Mouse (Mus musculus): Measurements from ENCODE around the gene A930018P22Rik.
A peak's percentile ranks its signal among the peaks of the same experiment; 100 is the strongest.
"Not testable (repeated sequence)": the region's sequence is repeated elsewhere in the genome, so short reads cannot be mapped to it uniquely, and the experiment has no call there.

A930018P22Rik gene

DNA sequence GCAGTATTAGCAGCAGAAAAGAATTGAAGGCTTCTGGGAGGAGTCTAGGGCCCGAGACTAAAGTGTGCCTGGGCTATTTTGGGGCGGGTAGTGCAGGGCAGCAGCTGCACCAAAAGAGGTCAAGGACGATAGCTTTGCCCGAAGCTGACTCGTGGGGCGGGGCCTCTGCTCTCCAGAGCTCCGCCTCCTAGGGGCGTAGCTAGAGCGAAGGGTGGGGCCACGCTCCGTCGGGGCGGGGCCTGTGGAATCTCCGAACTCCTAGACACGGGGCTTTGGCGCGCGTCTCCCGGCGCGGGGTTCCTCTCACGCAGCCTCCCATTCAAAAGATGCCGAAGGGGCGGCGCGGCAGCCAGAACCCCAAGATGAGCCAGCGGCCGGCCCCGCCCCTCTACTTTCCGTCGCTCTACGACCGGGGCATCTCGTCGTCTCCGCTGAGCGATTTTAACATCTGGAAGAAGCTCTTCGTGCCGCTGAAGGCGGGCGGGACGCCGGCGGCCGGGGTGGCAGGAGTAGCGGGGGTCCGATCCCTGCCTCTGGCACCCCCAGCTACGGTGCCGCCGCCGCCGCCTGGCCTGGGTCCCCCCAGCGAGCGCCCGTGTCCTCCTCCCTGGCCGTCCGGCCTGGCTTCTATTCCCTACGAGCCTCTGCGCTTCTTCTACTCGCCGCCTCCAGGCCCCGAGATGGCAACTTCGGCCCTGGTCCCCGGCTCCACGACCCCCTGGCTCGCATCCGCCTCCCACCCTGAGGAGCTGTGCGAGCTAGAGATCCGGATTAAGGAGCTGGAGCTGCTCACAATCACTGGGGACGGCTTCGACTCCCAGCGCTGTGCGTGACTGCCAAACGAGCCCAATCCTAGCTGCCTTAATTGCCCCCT, at the start of gene A930018P22Rik:
TSS of gene A930018P22Rik (plus strand) at position 265 of the 874 bp plus-strand sequence.
- peak; percentile 90 to 91 for DNase-seq (ENCODE audit: low spot score in 2 of 2)

DNA sequence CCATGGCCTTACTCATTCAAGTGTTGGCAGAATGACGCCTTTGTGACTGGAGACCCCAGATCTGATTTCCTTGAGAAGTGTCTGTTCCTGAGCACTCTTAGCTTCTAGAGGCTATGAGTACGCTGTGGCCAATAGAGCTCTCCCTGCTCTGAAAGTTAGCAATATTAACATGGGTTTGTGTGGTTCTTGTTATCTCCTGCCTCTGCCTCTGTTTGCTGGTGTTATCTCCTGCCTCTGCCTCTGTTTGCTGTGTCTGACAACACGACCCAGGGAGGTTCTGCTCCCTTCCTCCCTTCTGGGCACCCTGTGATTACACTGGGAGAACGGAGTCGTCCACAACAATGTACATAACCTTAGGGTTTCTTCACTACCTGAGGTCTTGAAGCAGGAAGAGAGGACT, 44.3 kb upstream of the A930018P22Rik start:
- not testable (repeated sequence) for DNase-seq (ENCODE audit: low spot score in 2 of 2)

DNA sequence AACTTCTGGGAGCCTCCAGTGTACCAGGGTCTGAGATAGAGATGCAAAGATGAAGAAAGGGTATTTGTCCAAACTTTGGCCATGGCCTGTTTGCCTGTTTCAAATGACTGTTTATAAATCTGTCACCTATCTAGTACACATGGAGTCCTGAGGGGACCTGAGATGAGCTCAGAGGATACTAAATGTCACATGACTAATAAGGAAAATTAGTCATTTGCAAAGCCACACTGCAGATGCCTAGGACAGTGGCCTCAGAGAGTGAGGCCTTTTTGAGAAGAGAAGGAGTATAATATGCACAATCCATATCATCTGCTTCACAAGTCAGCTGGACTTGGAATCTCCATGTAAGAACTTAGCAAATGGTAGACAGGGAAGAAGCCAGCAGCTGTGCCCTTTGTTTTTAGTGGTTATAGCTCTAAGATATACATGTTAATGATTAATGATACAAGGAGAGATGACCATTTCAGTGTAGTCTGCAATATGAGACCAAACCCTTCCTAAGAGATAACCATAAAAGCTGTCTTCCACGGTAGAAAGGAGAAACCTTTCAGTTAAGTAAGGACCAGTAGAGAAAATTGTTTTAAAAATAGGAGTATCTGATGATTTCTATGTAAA, 41.0 kb upstream of the A930018P22Rik start:
- DNase-seq (ENCODE audit: low spot score in 2 of 2): not testable (repeated sequence)

DNA sequence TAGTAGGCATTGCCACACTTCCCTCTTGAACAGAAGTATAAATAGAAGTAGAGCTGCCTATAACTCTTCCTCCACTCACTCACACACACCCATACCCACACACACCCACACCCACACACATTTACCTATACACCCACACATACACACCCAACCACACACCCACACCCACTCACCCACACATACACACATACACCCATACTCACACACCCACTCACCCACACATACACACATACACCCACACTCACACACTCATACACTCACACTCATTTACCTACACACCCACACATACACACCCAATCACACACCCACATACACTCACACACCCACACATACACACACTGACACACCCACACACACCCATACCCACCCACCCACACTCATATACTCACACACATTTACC, 40.1 kb upstream of the A930018P22Rik start:
- no peak for DNase-seq (ENCODE audit: low spot score in 2 of 2)

DNA sequence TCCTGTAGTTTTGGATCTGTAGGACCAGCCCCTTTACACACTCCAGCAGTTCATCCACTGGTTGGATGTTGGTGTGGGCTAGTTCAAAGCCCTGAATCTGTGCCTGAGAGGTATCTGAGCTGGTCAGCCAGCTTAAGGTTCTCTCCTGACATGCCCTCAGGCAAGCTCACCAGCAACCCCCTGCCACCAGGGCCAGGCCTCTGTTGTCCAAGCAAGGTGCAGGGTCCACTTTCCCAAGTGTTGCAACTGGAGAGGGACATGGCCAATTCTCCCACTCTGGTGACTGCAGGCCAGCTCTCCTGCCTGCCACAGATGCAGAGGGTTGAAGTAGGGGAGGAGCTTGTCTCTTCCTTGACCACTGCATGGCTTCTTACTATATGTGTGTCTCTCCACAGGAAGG, 38.5 kb upstream of the A930018P22Rik start:
- DNase-seq (ENCODE audit: low spot score in 2 of 2): not testable (repeated sequence)

DNA sequence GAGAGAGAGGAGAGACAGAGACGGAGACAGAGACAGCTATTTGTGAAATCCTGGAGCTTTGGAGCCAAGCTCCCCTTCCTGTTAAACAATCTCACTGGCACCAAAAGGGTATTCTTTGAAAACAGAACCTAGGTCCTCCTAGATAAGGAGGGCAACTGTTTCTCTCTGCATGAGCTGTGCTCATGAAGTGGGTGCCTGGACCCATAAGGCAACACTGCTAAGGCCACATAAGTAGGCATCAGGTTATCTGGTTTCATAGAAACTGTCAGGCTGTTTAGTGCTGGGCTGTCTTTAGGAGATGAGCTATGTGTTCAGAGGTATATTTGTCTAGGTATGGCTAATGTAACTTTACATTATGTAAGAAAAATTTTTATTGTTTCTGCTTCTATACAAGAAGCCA, 35.0 kb upstream of the A930018P22Rik start:
- DNase-seq (ENCODE audit: low spot score in 2 of 2): not testable (repeated sequence)

DNA sequence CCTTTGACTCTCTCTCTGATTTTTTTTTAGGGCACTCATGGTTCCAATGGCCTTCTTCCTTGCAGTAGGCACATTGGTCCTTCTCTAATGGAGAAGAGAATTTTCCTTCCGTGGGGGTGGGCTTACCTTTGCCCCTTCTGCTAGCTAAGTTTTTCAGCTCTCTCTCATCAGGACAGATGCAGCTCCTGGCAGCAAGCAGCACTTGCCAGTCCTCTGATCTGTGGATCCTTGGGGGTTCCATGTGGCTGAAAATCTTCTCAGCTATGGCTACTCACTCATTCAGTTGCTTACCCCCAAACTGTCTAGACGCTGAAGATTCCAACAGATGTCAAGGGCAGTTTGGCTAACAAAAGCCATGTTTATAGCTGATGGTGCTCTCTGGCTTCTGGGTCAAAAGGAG, 29.3 kb upstream of the A930018P22Rik start:
- no peak for DNase-seq (ENCODE audit: low spot score in 2 of 2)

DNA sequence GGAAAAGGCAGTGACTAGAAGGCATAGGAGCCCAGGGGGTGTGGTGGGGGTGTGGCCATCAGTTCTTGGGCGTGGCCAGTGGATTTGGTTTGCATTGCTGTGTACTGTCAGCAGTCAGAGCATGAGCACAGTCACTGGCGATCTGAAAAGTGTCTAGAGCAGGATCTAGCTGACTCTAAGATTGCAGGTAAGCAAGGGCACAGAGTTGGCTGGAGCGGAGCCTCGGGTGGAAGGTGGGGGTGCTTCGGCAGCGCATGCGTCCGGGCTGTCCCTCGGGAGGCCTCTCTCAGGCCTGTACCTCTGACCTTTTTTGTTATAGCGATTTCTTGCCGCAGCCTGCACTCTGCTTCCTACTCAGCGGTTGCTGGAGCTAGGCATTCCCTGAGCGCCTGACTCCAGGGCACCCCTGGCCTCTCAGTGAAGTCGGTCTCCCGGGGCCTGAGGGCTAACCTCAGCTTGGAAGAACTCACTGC, 26.8 kb upstream of the A930018P22Rik start, which contains the start of gene Cd59a:
TSS of gene Cd59a (plus strand) at position 61 of the 473 bp plus-strand sequence.
- peak; percentile 64 to 66 for DNase-seq (ENCODE audit: low spot score in 2 of 2)

DNA sequence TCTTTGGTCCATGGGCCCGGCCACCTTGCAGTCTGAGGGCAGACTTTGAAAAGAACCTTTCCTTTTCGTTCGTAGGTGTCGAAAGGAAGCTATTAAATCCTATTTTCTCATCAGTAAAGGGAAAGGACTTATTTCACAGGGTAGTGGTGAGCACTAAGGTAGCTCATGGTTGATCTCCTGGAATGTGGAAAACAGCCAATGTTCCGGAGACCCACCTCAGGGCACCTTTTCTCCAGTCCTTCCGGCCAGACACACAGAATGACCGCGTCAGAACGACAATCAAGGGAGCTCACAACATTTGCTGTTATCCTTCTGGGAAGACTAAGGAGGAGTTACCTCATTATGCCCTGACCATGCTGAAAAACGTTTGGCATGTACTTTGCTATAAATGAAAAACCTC, 26.3 kb upstream of the A930018P22Rik start:
- no peak for DNase-seq (ENCODE audit: low spot score in 2 of 2)

DNA sequence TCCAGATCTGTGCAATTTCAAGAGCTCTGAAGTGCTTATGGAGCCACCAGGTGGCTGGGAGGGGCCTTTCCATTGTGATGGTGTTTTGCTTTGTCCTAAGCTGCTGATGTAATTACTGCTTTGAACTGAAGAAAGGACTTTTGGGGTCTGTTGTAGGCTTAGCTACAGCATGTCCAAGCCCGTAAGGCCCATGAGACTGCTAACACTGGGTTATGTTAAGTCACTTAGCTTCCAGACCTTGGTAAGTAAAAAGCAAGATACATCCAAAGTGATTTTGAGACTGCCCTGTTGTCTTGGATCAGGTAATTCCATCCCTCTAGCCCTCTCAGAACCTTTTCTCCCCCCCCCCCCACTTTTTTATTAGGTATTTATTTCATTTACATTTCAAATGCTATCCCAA, 25.8 kb upstream of the A930018P22Rik start:
- DNase-seq (ENCODE audit: low spot score in 2 of 2): not testable (repeated sequence)

DNA sequence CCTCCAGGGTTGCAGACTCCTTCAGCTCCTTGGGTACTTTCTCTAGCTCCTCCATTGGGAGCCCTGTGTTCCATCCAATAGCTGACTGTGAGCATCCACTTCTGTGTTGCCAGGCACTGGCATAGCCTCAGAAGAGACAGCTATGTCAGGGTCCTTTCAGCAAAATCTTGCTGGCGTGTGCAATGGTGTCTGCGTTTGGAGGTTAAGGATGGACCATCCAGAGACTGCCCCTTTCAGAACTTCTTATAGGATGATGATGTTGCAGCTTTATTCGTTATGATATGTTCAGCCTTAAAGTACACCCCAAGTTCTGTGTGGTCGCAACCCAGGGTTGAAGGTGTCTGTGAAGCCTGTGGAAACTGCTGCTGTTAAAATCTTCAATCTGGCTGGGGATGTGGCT, 25.2 kb upstream of the A930018P22Rik start:
- DNase-seq (ENCODE audit: low spot score in 2 of 2): not testable (repeated sequence)

DNA sequence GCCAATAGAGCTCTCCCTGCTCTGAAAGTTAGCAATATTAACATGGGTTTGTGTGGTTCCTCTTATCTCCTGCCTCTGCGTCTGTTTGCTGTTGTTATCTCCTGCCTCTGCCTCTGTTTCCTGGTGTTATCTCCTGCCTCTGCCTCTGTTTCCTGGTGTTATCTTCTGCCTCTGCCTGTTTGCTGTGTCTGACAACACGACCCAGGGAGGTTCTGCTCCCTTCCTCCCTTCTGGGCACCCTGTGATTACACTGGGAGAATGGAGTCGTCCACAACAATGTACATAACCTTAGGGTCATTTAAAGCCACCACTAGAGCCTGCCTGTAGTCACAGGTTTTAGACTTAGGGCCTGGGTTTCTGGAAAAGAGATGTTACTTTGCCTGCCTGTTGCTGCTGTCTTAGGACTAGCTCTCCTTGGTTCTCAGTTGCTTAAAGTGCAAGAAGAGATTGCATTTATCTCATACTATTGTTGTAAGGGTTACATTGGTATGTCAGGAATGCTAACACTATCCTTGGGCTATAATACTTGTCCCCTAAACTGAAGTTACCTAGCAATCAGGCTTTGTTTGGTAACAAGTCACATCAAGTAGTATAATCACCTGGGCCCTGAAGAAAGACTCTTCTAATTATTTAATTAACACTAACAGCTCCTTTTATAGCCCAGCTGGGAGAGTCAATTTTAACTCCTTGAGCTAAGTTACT, 23.9 kb upstream of the A930018P22Rik start:
- no peak for DNase-seq (ENCODE audit: low spot score in 2 of 2)

DNA sequence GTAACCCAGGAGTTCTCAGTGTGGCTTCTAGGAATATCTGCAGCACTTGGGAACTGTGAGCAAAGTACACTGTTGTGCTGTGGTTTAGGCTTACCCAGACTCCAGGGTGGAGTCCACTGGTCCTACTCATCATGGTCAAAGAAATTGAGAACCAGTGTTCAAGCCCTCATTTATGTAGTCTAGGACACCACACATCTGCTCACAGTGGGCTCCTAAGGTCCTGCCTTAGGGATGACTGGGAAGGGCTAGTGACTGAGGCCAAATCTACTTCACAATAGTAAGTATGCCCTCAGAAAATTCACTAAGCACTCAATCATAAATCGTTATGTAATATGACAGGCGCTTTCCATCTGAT, 23.4 kb upstream of the A930018P22Rik start:
- DNase-seq (ENCODE audit: low spot score in 2 of 2): no peak

DNA sequence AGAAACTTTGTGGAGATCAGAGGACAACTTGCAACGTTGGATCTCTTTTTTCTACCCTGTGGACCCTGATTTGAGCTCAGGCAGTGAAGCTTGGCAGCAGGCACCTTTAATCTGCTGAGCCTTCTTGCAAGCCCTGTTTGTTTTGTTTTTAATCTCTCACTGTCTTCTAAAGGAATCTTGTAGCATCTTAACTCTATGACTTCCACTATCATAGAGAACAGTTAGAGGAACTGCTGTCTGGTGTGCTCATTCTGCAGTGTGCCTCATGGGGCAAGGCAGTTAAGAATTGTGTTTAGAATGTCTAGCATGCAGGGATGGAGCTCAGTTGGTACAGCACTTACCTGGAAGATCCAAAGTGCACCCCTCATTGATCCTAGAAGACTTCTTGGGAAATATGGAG, 22.6 kb upstream of the A930018P22Rik start:
- no peak for DNase-seq (ENCODE audit: low spot score in 2 of 2)

DNA sequence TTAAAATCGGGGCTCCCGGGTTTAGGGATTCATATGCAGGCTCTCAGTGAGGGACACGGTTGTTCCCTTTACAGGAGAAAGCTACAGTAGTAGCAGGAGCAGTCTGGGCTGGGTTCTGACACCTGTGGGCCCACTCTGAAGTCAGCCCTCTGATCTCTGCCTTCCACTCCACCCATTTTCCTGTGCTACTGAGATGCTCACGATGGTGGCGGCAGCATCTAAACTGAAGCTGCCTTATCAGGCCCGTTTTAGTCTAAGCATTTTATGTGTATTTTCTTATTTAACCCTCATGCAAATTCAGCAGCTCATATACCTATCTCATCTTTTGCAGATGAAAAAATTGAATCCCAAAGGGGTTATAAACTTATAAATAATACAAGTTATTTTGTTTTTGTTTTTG, 17.8 kb upstream of the A930018P22Rik start:
- DNase-seq (ENCODE audit: low spot score in 2 of 2): no peak

DNA sequence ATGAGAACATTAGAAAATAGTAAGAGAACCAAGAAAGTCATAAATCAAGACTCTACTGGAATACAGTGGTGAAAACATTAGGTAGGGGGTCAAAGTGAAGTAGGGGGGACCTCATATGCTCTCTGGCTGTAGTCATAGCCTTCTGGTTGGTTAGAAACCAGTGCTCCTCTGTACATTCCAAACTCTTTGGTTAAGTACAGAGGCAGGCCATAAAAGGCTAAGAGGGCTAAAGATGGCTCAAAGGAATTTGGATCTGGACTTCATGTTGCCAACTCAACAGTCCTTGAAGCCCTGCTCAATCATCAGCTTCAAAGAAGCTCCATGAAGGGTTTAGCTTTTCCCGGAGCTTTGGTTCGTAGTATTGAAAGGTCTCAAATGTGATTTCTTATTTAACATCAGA, 13.5 kb upstream of the A930018P22Rik start:
- DNase-seq (ENCODE audit: low spot score in 2 of 2): not testable (repeated sequence)

DNA sequence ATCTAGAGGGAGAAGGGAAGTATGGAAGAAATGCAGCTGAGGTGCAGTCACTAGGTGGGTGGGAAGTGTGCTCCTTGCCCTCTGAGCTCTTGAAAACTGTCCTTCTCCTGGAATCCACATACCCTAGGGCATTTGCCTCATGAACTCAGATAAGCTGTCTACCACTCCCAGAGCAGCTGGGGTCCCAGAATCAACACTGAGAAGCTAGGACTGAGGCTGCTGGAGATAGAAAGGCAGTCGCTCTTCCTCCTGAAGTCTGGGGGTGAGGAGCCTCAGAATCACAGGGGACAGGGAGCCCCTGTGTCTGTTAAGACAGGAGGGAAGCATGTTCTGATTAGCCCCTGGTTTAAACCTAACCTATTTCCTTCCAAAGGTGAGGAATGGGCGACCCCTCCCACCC, 13.0 kb upstream of the A930018P22Rik start:
- DNase-seq (ENCODE audit: low spot score in 2 of 2): no peak

DNA sequence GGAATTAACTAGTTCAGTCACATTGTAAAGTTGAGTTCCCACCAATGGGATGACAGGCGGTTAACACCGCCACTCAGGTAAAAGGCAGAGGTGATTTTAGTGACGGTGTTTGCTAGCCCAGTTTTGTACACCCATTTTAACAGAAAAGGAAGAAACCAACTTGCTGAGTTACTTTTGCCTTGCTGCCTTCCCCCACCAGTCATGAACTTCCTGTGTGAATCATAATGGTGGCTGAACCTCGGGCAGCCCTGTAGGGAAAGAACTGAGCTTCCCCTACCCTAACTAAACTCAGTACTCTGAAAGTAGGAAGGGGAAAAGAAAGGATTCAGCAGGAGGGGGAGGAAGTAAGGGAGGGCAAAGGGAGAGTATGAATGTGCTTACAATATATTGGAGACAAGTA, 12.5 kb upstream of the A930018P22Rik start:
- no peak for DNase-seq (ENCODE audit: low spot score in 2 of 2)

DNA sequence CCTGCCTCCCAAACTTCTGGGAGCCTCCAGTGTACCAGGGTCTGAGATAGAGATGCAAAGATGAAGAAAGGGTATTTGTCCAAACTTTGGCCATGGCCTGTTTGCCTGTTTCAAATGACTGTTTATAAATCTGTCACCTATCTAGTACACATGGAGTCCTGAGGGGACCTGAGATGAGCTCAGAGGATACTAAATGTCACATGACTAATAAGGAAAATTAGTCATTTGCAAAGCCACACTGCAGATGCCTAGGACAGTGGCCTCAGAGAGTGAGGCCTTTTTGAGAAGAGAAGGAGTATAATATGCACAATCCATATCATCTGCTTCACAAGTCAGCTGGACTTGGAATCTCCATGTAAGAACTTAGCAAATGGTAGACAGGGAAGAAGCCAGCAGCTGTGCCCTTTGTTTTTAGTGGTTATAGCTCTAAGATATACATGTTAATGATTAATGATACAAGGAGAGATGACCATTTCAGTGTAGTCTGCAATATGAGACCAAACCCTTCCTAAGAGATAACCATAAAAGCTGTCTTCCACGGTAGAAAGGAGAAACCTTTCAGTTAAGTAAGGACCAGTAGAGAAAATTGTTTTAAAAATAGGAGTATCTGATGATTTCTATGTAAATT, 11.3 kb upstream of the A930018P22Rik start:
- DNase-seq (ENCODE audit: low spot score in 2 of 2): not testable (repeated sequence)

DNA sequence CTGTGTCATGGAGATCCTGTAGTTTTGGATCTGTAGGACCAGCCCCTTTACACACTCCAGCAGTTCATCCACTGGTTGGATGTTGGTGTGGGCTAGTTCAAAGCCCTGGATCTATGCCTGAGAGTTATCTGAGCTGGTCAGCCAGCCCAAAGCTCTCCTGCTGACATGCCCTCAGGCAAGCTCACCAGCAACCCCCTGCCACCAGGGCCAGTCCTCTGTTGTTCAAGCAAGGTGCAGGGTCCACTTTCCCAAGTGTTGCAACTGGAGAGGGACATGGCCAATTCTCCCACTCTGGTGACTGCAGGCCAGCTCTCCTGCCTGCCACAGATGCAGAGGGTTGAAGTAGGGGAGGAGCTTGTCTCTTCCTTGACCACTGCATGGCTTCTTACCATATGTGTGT, 9.0 kb upstream of the A930018P22Rik start:
- DNase-seq (ENCODE audit: low spot score in 2 of 2): not testable (repeated sequence)

DNA sequence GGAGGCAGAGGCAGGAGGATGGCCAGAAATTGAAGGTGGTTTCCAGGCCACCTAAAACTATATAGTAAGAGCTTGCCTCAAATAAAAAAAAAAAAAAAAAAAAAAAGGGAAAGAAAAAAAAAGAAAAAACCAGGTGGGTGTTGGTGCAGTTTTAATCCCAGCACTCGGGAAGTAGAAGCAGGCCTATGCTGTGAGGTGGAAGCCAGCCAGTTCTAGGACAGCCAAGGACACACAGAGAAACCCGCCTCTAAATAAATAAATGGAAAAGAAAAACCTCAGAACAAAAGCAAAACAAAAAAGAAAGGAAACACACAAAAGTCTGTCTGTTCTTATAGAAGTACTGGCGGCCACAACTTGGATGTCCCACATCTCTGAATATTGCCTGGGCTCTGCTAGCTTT, 7.7 kb upstream of the A930018P22Rik start:
- DNase-seq (ENCODE audit: low spot score in 2 of 2): no peak

DNA sequence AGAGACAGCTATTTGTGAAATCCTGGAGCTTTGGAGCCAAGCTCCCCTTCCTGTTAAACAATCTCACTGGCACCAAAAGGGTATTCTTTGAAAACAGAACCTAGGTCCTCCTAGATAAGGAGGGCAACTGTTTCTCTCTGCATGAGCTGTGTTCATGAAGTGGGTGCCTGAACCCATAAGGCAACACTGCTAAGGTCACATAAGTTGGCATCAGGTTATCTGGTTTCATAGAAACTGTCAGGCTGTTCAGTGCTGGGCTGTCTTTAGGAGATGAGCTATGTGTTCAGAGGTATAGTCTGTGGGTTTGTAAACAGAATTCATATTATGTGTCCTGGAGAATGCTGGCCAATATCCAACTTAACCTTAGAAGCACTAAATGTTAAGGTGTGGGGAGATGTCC, 5.4 kb upstream of the A930018P22Rik start:
- not testable (repeated sequence) for DNase-seq (ENCODE audit: low spot score in 2 of 2)

Measured in right cerebral cortex, postnatal 10 days (tissue).